Mouse (Mus musculus) retina, adult 2 months (tissue): ENCODE results near the gene Vipr2.

Source experiments
- DNase-seq: peaks from one replicate; pipeline ENCODE4 v3.0.0-alpha.2; 2012; ENCODE audit warnings: low read depth, low spot score

Vipr2 gene

DNA sequence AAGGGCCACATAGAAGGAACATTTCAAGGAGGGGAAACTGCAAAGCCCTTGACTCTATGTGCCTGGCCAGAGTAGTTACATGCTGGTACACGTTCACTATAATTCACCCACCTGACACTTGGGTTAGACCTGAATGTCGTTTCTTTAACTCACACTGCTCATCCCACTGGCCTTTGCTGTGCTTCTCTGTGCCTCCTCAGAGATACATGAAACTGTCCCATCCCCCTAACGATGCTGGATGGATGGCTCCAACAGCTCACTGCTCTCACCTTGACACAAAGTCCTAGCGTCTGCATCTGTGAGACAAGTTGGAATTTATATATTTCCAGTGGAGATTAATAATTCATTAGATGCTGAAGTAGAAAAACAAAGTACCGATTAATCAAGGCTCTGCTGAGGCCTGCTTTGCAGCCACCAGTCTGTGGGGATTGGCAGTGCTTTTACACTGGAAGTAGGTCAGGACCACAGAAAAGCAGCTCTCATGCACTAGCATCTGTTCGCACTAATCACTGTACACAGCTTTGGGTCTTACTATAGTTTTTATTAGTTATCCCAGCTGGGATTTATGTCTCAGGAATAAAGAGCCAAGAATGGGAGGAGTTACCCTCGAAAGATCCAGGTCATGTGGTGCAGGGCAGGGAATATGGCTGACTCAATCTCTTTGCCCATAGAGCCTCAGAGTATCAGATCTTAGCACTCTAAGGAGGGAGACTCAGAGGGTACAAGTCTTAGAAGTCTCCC is 79.4 kb downstream of the Vipr2 start:
- DNase-seq = peak; percentile 56

DNA sequence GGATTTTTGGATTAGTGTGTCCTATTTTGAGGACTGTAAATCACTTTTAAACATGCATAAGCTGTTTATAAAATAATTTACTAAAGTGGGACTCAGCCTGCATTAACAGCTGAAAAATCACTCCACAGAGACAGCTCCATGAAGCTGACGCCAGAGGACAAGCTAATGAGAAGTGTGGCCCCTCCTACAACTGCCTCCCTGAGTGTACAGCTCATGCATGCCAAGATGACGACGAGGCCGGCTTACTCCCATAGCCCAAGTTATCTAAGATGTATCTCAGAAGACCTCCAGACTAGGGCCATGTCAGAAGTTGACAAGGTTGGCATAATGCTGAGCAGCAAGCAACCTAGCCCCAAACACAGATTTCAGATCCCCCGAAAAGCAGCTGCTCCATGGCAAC is 81.7 kb downstream of the Vipr2 start:
- no peak for DNase-seq

- no peak for DNase-seq
Measured at GRCm38 (mm10) chr12:116159695-116160094, 82.2 kb downstream of the Vipr2 start.

DNA sequence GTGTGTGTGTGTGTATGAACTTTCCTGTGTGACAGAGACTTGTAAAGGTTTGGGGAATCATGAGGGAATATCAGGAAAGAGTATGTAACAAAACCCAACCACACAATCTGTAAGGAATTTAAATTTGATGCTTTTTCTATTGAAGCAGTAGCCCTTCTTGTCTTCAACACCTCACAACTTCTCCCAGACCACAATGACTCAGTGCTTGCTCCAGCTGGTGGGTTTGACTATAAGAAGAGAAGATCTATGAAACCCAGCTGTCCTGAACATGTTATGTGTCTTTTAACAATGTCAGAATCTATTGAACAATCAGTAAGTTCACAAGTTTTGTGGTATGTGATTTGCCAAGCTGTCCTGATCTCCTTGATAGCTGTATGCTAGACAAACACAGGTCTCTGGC is 87.8 kb downstream of the Vipr2 start:
- DNase-seq = no peak

DNA sequence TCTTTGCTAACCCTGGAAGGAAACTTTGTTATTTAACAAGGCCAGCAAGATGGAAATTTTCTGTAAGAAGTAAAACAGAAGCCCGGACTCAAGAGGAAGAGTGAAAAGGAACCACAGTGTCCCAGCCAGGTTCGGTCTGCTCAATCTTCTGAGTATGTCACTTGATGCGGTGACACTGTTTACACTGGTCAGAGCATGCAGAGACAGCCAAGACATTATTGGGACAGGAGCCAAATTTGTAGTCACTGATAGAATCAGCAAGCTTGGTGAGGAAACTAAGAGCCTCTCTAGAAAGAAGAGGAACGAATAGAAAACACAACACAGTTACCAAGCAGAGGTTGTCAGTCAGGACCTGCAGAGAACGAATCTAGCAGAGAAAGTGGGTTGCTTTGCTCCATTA is 92.1 kb downstream of the Vipr2 start:
- no peak for DNase-seq

- no peak for DNase-seq
Measured at GRCm38 (mm10) chr12:116176930-116177329, 99.4 kb downstream of the Vipr2 start.

DNA sequence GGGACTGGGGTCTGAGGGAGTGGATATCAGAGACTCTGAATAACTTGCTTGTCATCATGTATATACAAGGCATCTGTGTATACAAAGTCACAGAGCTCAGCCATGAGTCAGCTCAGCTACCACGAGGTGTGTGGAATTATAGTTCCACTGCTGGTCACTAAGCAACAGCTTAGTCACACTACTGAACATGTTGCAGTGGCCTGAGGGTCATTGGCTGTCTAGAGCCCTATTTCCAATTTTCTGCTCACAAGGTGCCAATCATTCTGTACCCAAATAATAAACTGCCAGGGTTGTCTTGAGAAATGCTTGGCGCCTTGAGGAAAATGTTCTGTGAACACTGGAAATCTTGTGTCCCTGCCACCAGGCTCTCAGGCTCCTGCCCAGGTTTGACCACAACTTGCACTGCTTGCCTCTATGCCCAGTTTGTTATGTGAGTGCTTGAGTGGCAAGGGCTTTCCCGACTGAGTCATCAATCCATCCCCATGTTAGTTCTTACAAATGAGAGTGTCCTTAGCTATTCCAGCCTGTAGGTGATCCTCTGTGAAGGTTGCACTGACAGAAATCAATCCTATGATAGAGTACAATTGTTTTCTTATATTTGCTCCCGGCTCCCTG is 104.0 kb downstream of the Vipr2 start:
- DNase-seq = no peak

- no peak for DNase-seq
Measured at GRCm38 (mm10) chr12:116182376-116182775, 104.8 kb downstream of the Vipr2 start.

DNA sequence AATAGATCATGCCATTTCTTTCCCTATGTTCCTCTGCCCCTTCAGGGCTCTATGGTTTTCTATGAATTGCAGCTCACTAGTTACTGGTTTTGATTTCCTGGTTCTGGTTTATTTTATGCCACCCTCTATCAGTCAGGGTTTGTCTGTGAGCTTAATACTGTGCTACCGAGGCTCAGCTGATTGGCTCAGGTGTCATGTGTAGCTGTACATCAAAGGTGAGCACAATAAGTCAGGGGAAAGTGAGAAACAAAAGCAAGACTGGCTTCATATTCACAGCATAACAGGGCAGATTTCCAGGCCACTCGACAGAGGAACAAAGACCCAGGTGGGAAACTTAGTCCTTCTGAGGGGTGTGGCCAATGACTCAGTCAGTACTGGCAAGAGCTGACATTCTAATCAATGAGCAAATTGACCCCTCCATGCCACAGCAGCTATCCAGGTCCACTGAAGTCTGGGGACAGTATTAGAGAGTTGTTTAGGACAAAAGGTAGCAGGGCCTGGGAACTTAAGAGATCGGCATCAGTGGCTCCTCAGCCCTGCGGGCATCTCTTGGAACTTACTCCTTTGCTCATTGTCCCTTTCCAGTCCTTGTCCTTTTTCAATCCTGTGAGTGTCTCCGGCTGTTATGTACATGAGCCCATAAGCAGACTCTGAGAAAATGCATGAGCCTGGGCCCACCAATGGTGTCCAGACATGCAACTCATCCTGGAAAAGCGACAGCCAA is 105.8 kb downstream of the Vipr2 start:
- DNase-seq = no peak

- DNase-seq = no peak
Measured at GRCm38 (mm10) chr12:116193952-116194351, 116.4 kb downstream of the Vipr2 start.

DNA sequence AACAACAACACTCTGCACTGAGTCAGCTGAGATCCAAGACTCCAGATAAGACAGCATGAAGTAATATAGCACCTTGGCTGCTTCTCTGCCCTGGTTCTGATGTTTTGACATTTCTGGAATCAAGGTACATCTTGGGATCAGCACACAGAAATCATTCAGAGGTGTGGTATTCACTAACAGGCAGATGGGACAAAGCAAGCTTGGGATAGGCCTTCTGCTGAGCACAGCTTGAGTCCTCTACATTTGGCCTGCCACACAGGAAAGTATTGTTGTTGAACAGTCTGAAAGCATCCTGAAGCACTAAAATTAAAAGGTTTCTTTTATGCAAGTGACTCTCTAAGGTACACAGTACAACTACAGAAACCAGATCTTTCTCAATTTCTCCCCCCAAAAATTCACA is 117.1 kb downstream of the Vipr2 start:
- DNase-seq = no peak
